Mouse (Mus musculus) ES-E14 (cell line): Measurements from ENCODE around the gene Psapl1.

ENCODE experiments used
- CHD2 ChIP-seq: IDR thresholded peaks from 2 replicates; pipeline ENCODE4 v1.6.1; 2014; ENCODE audit warnings: mild to moderate bottlenecking, low read depth, low read length, inconsistent platforms
- HCFC1 ChIP-seq: IDR thresholded peaks from 2 replicates; pipeline ENCODE4 v1.6.1; 2012; ENCODE audit warnings: low read length, inconsistent platforms, borderline replicate concordance; ENCODE audit not compliant: insufficient read depth
- ZNF384 ChIP-seq: IDR thresholded peaks from 2 replicates; pipeline ENCODE4 v1.6.1; 2012; ENCODE audit warnings: low read depth, low read length, inconsistent platforms

GRCm38 (mm10) chr5:36226296-36226695 is 22.5 kb downstream of the Psapl1 start:
- TF ChIP-seq HCFC1 (no peak), ZNF384 (no peak), CHD2 (no peak)
